Mouse (Mus musculus) testis, adult 2 months (tissue): ENCODE measurements around the gene Kdelr3.

ENCODE experiments used
- CTCF ChIP-seq: fragments of 200-500 bp; IDR thresholded peaks from 2 replicates; pipeline ENCODE4 v1.5.1; 2012; ENCODE audit warnings: low read depth, mild to moderate bottlenecking, inconsistent platforms, low read length, moderate library complexity; ENCODE audit not compliant: control insufficient read depth, insufficient read depth, insufficient replicate concordance
- POLR2A ChIP-seq: fragments of 200-500 bp; IDR thresholded peaks from 2 replicates; pipeline ENCODE4 v1.6.1; 2012; ENCODE audit warnings: low read depth, mild to moderate bottlenecking, inconsistent platforms, low read length, moderate library complexity; ENCODE audit not compliant: control insufficient read depth

- TF ChIP-seq CTCF (no peak), POLR2A (no peak)
These were observed 36.4 kb downstream of the Kdelr3 start for GRCm38 (mm10) chr15:79552566-79552965.
